Mouse (Mus musculus) MEL (cell line): ENCODE data around the gene BC051665. TPM values are rescaled to one million over a fixed set of nuclear protein-coding genes. Genes with fewer than 3 reads are reported as not detected.

Experiments
- DNase-seq: peaks from one replicate; pipeline ENCODE4 v3.0.0; 2011; ENCODE audit warnings: low read depth, low spot score
- H3K27ac ChIP-seq: 2 replicates; pipeline ENCODE4 v1.5.1; 2012; ENCODE audit warnings: low read depth, mild to moderate bottlenecking, control low read depth, low read length, moderate library complexity; ENCODE audit not compliant: control insufficient read depth
- H3K27me3 ChIP-seq, 2 experiments: fragments of 150-350 bp in 1 of 2; sonication (generic) in 1 of 2; 2 replicates each; pipeline ENCODE4 v1.6.1; 2012; ENCODE audit warnings: low read length in 2 of 2, mild to moderate bottlenecking in 2 of 2, improper control_type of control experiment in 1 of 2, moderate library complexity in 1 of 2; ENCODE audit not compliant: insufficient read depth in 2 of 2, control insufficient read depth in 1 of 2
- H3K36me3 ChIP-seq, 2 experiments: 2 replicates each; pipeline ENCODE4 v1.6.1; 2012 to 2014; ENCODE audit warnings: low read length in 2 of 2, improper control_type of control experiment in 1 of 2, inconsistent platforms in 1 of 2, mild to moderate bottlenecking in 1 of 2; ENCODE audit not compliant: insufficient read depth in 2 of 2, control insufficient read depth in 1 of 2
- H3K4me1 ChIP-seq, 2 experiments: fragments of 150-350 bp in 1 of 2; sonication (generic) in 1 of 2; 2 replicates each; pipeline ENCODE4 v1.6.1; 2012; ENCODE audit warnings: low read length in 2 of 2, improper control_type of control experiment in 1 of 2, mild to moderate bottlenecking in 1 of 2; ENCODE audit not compliant: insufficient read depth in 2 of 2, control insufficient read depth in 1 of 2
- H3K4me3 ChIP-seq, 2 experiments: fragments of 150-350 bp in 1 of 2; sonication (generic) in 1 of 2; 2 replicates each; pipeline ENCODE4 v1.5.1; 2012; ENCODE audit warnings: low read depth in 2 of 2, low read length in 2 of 2, mild to moderate bottlenecking in 2 of 2, moderate library complexity in 2 of 2, control low read depth in 1 of 2, improper control_type of control experiment in 1 of 2; ENCODE audit not compliant: control insufficient read depth in 1 of 2, insufficient read depth in 1 of 2
- H3K79me2 ChIP-seq: 2 replicates; pipeline ENCODE4 v1.6.1; 2012; ENCODE audit warnings: mild to moderate bottlenecking, low read length, moderate library complexity; ENCODE audit not compliant: control insufficient read depth, poor library complexity, insufficient read depth
- H3K9ac ChIP-seq: 2 replicates; pipeline ENCODE4 v1.6.1; 2012; ENCODE audit warnings: low read depth, mild to moderate bottlenecking, control low read depth, low read length, moderate library complexity; ENCODE audit not compliant: control insufficient read depth, poor library complexity, severe bottlenecking
- H3K9me3 ChIP-seq: fragments of 150-350 bp; sonication (generic); replicated peaks from 2 replicates; pipeline ENCODE4 v1.6.1; 2012; ENCODE audit warnings: mild to moderate bottlenecking, low read length, improper control_type of control experiment, moderate library complexity; ENCODE audit not compliant: insufficient read depth
- CHD1 ChIP-seq: IDR thresholded peaks from 2 replicates; pipeline ENCODE4 v1.6.1; 2012; ENCODE audit warnings: low read depth, mild to moderate bottlenecking, inconsistent platforms, low read length, improper control_type of control experiment
- CHD2 ChIP-seq: IDR thresholded peaks from 2 replicates; pipeline ENCODE4 v1.6.1; 2011; ENCODE audit warnings: low read length, improper control_type of control experiment
- CTCF ChIP-seq, 3 experiments: IDR thresholded peaks in 2 of 3; conservative IDR thresholded peaks in 1 of 3; 2 replicates each; pipeline ENCODE4 v1.5.1; 2011 to 2012; ENCODE audit warnings: low read length in 3 of 3, low read depth in 2 of 3, mild to moderate bottlenecking in 2 of 3, improper control_type of control experiment in 1 of 3, inconsistent platforms in 1 of 3, mixed read lengths in 1 of 3, moderate library complexity in 1 of 3; ENCODE audit not compliant: control insufficient read depth in 1 of 3, insufficient read depth in 1 of 3, poor library complexity in 1 of 3, severe bottlenecking in 1 of 3
- GABPA ChIP-seq: IDR thresholded peaks from 2 replicates; pipeline ENCODE4 v1.6.1; 2012; ENCODE audit warnings: low read depth, mild to moderate bottlenecking, inconsistent platforms, low read length, improper control_type of control experiment, moderate library complexity
- GATA1 ChIP-seq: IDR thresholded peaks from 2 replicates; pipeline ENCODE4 v1.6.1; 2011; ENCODE audit warnings: low read depth, low read length, improper control_type of control experiment
- KAT2A ChIP-seq: conservative IDR thresholded peaks from 2 replicates; pipeline ENCODE4 v1.6.1; 2012; ENCODE audit warnings: low read depth, low read length, improper control_type of control experiment, inconsistent platforms
- MAFK ChIP-seq: IDR thresholded peaks from 2 replicates; pipeline ENCODE4 v1.6.1; 2011; ENCODE audit warnings: low read depth, mild to moderate bottlenecking, low read length, improper control_type of control experiment, borderline replicate concordance
- MEF2A ChIP-seq: IDR thresholded peaks from 2 replicates; pipeline ENCODE4 v1.6.1; 2014; ENCODE audit warnings: low read depth, mild to moderate bottlenecking, inconsistent platforms, low read length, improper control_type of control experiment; ENCODE audit not compliant: poor library complexity, insufficient replicate concordance, severe bottlenecking; ENCODE audit errors: extremely low read depth
- MXI1 ChIP-seq: IDR thresholded peaks from 2 replicates; pipeline ENCODE4 v1.6.1; 2011; ENCODE audit warnings: mild to moderate bottlenecking, low read depth, low read length, improper control_type of control experiment
- RAD21 ChIP-seq: IDR thresholded peaks from 2 replicates; pipeline ENCODE4 v1.6.1; 2011; ENCODE audit warnings: mild to moderate bottlenecking, low read depth, low read length, improper control_type of control experiment
- SIN3A ChIP-seq: IDR thresholded peaks from 2 replicates; pipeline ENCODE4 v1.6.1; 2012; ENCODE audit warnings: low read length, improper control_type of control experiment, inconsistent platforms
- SMC3 ChIP-seq: IDR thresholded peaks from 2 replicates; pipeline ENCODE4 v1.6.1; 2011; ENCODE audit warnings: low read depth, low read length, improper control_type of control experiment
- TAL1 ChIP-seq: IDR thresholded peaks from 2 replicates; pipeline ENCODE4 v1.6.1; 2012; ENCODE audit warnings: mild to moderate bottlenecking, inconsistent platforms, low read length, moderate library complexity, mixed read lengths
- USF1 ChIP-seq: IDR thresholded peaks from 2 replicates; pipeline ENCODE4 v1.6.1; 2014; ENCODE audit warnings: low read depth, mild to moderate bottlenecking, inconsistent platforms, low read length, improper control_type of control experiment, moderate library complexity
- ZC3H11A ChIP-seq: IDR thresholded peaks from 2 replicates; pipeline ENCODE4 v1.6.1; 2012; ENCODE audit warnings: low read depth, mild to moderate bottlenecking, inconsistent platforms, low read length, improper control_type of control experiment
- ZMIZ1 ChIP-seq: IDR thresholded peaks from 2 replicates; pipeline ENCODE4 v1.6.1; 2012; ENCODE audit warnings: low read depth, mild to moderate bottlenecking, inconsistent platforms, low read length, improper control_type of control experiment, moderate library complexity
- polyA plus RNA-seq, 2 experiments: library from polyadenylated mRNA; stranded (reverse) in 1 of 2; unstranded in 1 of 2; fragments of >175 nt in 1 of 2; fragments of >200 nt in 1 of 2; gene quantifications; 2 replicates each; pipeline versions ENCODE4 v1.2.1 to v1.2.4; 2012; ENCODE audit warnings: low replicate concordance in 2 of 2, low read depth in 1 of 2; ENCODE audit not compliant: insufficient read length in 2 of 2, insufficient read depth in 1 of 2, missing spikeins in 1 of 2
- total RNA-seq: library from RNA; depleted of rRNA; stranded (reverse); fragments of 300-350 nt; gene quantifications from 2 replicates; pipeline ENCODE4 v1.2.3, GENCODE M21; 2012

The BC051665 gene
- total and polyA plus RNA-seq, 3 experiments = not detected

DNA sequence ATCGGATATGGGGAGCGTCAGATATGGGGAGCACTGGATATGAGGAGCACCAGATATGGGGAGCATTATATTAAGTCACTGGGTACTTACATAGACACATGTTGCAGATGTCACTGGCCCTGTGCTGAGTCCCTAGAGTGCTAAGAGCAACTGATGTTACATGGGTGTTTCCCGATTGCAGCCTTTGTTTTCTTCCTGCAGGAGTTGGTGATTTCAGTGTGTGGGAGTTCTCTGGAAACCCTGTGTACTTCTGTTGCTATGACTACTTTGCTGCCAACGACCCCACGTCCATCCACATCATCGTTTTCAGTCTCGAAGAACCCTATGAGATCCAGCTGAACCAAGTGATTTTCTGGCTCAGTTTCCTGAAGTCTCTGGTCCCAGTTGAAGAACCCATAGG lies 35.2 kb downstream of the BC051665 start:
- Histone ChIP-seq H3K27me3 (no peaks in the 10 kb centered on the region), H3K4me3 (no peak overlapping the region), H3K9ac (no peak overlapping the region), H3K27ac (no peak overlapping the region), H3K9me3 (no peaks in the 10 kb centered on the region), H3K36me3 (no peaks in the 10 kb centered on the region; a peak in 1 of 4 replicates), H3K4me1 (peaks cover under 1 to 2% of the 10 kb centered on the region in 2 experiments; a peak in 2 of 4 replicates), H3K79me2 (no peaks in the 10 kb centered on the region)
- TF ChIP-seq MEF2A = no peak
- no peak for TF ChIP-seq USF1
- no peak for TF ChIP-seq RAD21
- no peak for DNase-seq

DNA sequence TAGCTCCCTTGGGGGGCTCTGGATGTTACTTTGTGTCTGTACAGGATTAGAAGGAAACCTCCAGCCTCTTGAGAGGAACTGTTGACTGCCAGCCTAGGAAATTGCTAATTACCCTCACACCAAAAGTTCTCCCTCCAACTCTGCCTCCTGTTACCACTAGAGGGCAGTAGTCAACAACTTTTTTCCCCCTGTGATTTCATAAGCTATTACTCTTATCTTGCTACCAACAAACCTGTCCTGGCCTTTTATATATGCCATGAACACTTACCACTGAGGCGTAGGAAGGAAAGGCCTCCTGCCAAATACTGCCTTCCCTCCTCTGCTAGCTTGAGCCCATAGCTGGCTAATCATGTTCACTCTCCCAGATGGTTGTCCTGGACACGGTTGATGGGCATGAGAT lies 37.6 kb downstream of the BC051665 start:
- no peaks in the 10 kb centered on the region for H3K9me3 ChIP-seq
- peak; percentile 58 for DNase-seq
- H3K27me3 ChIP-seq = no peaks in the 10 kb centered on the region
- peaks cover 6 to 20% of the 10 kb centered on the region in 2 experiments for H3K4me1 ChIP-seq
- no peaks in the 10 kb centered on the region for H3K79me2 ChIP-seq
- peaks cover 0 to 17% of the 10 kb centered on the region in 2 experiments; a peak in 2 of 4 replicates for H3K36me3 ChIP-seq
- H3K9ac ChIP-seq = no peak overlapping the region
- no peak overlapping the region for H3K27ac ChIP-seq
- no peak overlapping the region for H3K4me3 ChIP-seq
- no peak for TF ChIP-seq SIN3A
- peak; percentile 29 to 80 (median 75); a peak in 5 of 6 replicates for TF ChIP-seq CTCF (IDR thresholded peaks at IDR 0.05 in 2 of 3, conservative IDR thresholded peaks at IDR 0.05 in 1 of 3; ENCODE audit: control insufficient read depth in 1 of 3, insufficient read depth in 1 of 3, low read depth in 2 of 3, low read length in 3 of 3, poor library complexity in 1 of 3, severe bottlenecking in 1 of 3)
- TF ChIP-seq ZC3H11A = peak; percentile 19; the same call in 1 of the 2 replicates
- TF ChIP-seq TAL1 = no peak
- TF ChIP-seq MEF2A = no peak
- no peak for TF ChIP-seq CHD2
- no peak for TF ChIP-seq ZMIZ1
- TF ChIP-seq GABPA = no peak
- no peak for TF ChIP-seq MXI1
- no peak for TF ChIP-seq KAT2A
- no peak for TF ChIP-seq MAFK
- TF ChIP-seq GATA1 = 0 out of 2 replicates have a peak, but pooled peaks have one; percentile 28
- peak; percentile 61 for TF ChIP-seq SMC3
- TF ChIP-seq CHD1 = no peak
- TF ChIP-seq RAD21 = peak; percentile 60
